Comparison of ENCODE assay signal across 9 mouse cellular contexts in genomic region chr17:83896723-83897122, GRCm38 (mm10). TPM values are rescaled to one million over a fixed set of nuclear protein-coding genes. Genes with fewer than 3 reads are reported as not detected.
DNase-seq lines count a peak whose midpoint lies in the region; ATAC-seq and TF ChIP-seq lines count a peak whose summit lies in the region.
"Had no signal": no experiment of that assay in that cellular context is flagged by ENCODE, and none has a peak within 500 bp of the region (broad histone marks: within the 10 kb centered on the region; RNA-seq: fewer than 3 reads in every experiment).

No protein-coding gene starts in this region.

- H3K4me3 ChIP-seq in kidney, embryonic 14.5 days (ENCODE audit: low read length): no peak overlapping the region
- no peak overlapping the region for H3K4me3 ChIP-seq in G1E (ENCODE audit: low read depth, low read length)
- no peak overlapping the region for H3K4me3 ChIP-seq in embryonic facial prominence, embryonic 10.5 days
- H3K4me3 ChIP-seq in intestine, embryonic 15.5 days (replicated peaks): no peak overlapping the region
- H3K4me3 ChIP-seq in lung, embryonic 14.5 days (ENCODE audit: low read depth, low read length): no peak overlapping the region
- H3K4me3 ChIP-seq: myocyte had no signal

- no peak for ATAC-seq in kidney, embryonic 14.5 days (ENCODE audit: low FRiP score, low TSS enrichment)
- ATAC-seq in G1E (ENCODE audit: extremely low read depth, insufficient number of reproducible peaks, low FRiP score, poor library complexity, severe bottlenecking): no peak
- peak; percentile 21; the same call in 1 of the 2 replicates for ATAC-seq in intestine, embryonic 15.5 days
- peak; percentile 39; the same call in 1 of the 2 replicates for ATAC-seq in lung, embryonic 14.5 days (ENCODE audit: insufficient read depth)

- H3K27ac ChIP-seq in kidney, embryonic 14.5 days (ENCODE audit: low read depth, low read length): peak overlapping the region; percentile 2; the same call in 1 of the 2 replicates
- peak overlapping the region; percentile 82; the same call in 1 of the 2 replicates for H3K27ac ChIP-seq in embryonic facial prominence, embryonic 10.5 days (replicated peaks)
- H3K27ac ChIP-seq in intestine, embryonic 15.5 days: peak overlapping the region; percentile 70
- no peak overlapping the region for H3K27ac ChIP-seq in lung, embryonic 14.5 days (ENCODE audit: low read depth)

- H3K4me1 ChIP-seq in kidney, embryonic 14.5 days (ENCODE audit: control insufficient read depth, insufficient read depth, low read length): peaks cover 26% of the 10 kb centered on the region
- peaks cover 31% of the 10 kb centered on the region for H3K4me1 ChIP-seq in G1E (ENCODE audit: insufficient read depth, low read depth, low read length)
- peaks cover 64% of the 10 kb centered on the region for H3K4me1 ChIP-seq in embryonic facial prominence, embryonic 10.5 days
- H3K4me1 ChIP-seq in intestine, embryonic 15.5 days (replicated peaks): peaks cover 30% of the 10 kb centered on the region
- H3K4me1 ChIP-seq in lung, embryonic 14.5 days (ENCODE audit: insufficient read depth): peaks cover 21% of the 10 kb centered on the region; the same call in 1 of the 2 replicates

- no peak for DNase-seq in kidney, adult 11 months
- DNase-seq in G1E (ENCODE audit: low spot score): peak; percentile 37
- DNase-seq in embryonic facial prominence, embryonic 10.5 days (ENCODE audit: low spot score): peak; percentile 66
- DNase-seq in lung, embryonic 14.5 days: peak; percentile 91
- peak; percentile 56 to 67 for DNase-seq in right cerebral cortex, adult 2 months (ENCODE audit: low spot score in 2 of 2)
- DNase-seq in gastrocnemius, adult 8-10 months (ENCODE audit: low spot score in 2 of 2): no peak

- no peak overlapping the region for H3K4me2 ChIP-seq in kidney, embryonic 14.5 days (replicated peaks; ENCODE audit: low read depth, low read length)
- no peak overlapping the region for H3K4me2 ChIP-seq in intestine, embryonic 15.5 days (replicated peaks)
- H3K4me2 ChIP-seq in lung, embryonic 14.5 days: no peak overlapping the region

- no peaks in the 10 kb centered on the region for H3K27me3 ChIP-seq in kidney, embryonic 14.5 days (ENCODE audit: control insufficient read depth, insufficient read depth, low read length)
- peaks cover 26% of the 10 kb centered on the region; the same call in 1 of the 2 replicates for H3K27me3 ChIP-seq in G1E (ENCODE audit: insufficient read depth, low read length)
- H3K27me3 ChIP-seq in embryonic facial prominence, embryonic 10.5 days (replicated peaks; ENCODE audit: low read depth, poor library complexity, severe bottlenecking): 0 out of 2 replicates have a peak, but pooled peaks cover 3% of the 10 kb centered on the region
- H3K27me3 ChIP-seq in intestine, embryonic 15.5 days (replicated peaks): no peaks in the 10 kb centered on the region
- H3K27me3 ChIP-seq in lung, embryonic 14.5 days (ENCODE audit: insufficient read depth, low read length): no peaks in the 10 kb centered on the region

- peak; percentile 51 for TF ChIP-seq CTCF in G1E (IDR thresholded peaks at IDR 0.05; ENCODE audit: low read depth, low read length)
- TF ChIP-seq CTCF in lung, embryonic 14.5 days (IDR thresholded peaks at IDR 0.05; ENCODE audit: low read depth): peak; percentile 87

- H3K9me3 ChIP-seq in kidney, embryonic 14.5 days (ENCODE audit: control insufficient read depth, low read length): no peaks in the 10 kb centered on the region
- H3K9me3 ChIP-seq in G1E (replicated peaks): no peaks in the 10 kb centered on the region
- H3K9me3 ChIP-seq in embryonic facial prominence, embryonic 10.5 days: no peaks in the 10 kb centered on the region
- no peaks in the 10 kb centered on the region for H3K9me3 ChIP-seq in intestine, embryonic 15.5 days
- no peaks in the 10 kb centered on the region for H3K9me3 ChIP-seq in lung, embryonic 14.5 days (ENCODE audit: low read depth, low read length)

- H3K36me3 ChIP-seq in kidney, embryonic 14.5 days (ENCODE audit: control insufficient read depth, insufficient read depth, low read length): no peaks in the 10 kb centered on the region
- no peaks in the 10 kb centered on the region for H3K36me3 ChIP-seq in G1E (replicated peaks)
- H3K36me3 ChIP-seq in embryonic facial prominence, embryonic 10.5 days (replicated peaks): no peaks in the 10 kb centered on the region
- no peaks in the 10 kb centered on the region for H3K36me3 ChIP-seq in intestine, embryonic 15.5 days
- H3K36me3 ChIP-seq in lung, embryonic 14.5 days (ENCODE audit: insufficient read depth): no peaks in the 10 kb centered on the region

- H3K9ac ChIP-seq in kidney, embryonic 14.5 days (ENCODE audit: low read depth, low read length): no peak overlapping the region
- no peak overlapping the region for H3K9ac ChIP-seq in intestine, embryonic 15.5 days
- H3K9ac ChIP-seq in lung, embryonic 14.5 days: no peak overlapping the region

- WGBS in kidney, embryonic 14.5 days: 30% methylated on average over 10 of the region's 10 CpGs
- 27% methylated on average over 10 of the region's 10 CpGs for WGBS in embryonic facial prominence, embryonic 10.5 days
- WGBS in intestine, embryonic 15.5 days: 19% methylated on average over 10 of the region's 10 CpGs
- 20% methylated on average over 10 of the region's 10 CpGs for WGBS in lung, embryonic 14.5 days

RNA-seq across cellular contexts. Expression of gene Haao, which starts 49.0 kb away (rescaled TPM):
- polyA plus RNA-seq in kidney, embryonic 14.5 days (2014; fragmentation: Nextera tagmentation; extraction: Ambion mirVana): 0.72 and 0.91 TPM in 2 replicates
- 4.8 and 11.9 TPM in 2 replicates for total RNA-seq in G1E (2014; fragmentation: Nextera tagmentation)
- total RNA-seq in G1E (2017): 0.05 and 0.17 TPM in 2 replicates
- 1.1 and 1.5 TPM in 2 replicates for polyA plus RNA-seq in G1E (2012)
- not detected in 2 replicates for polyA plus RNA-seq in embryonic facial prominence, embryonic 10.5 days (2016; fragmentation: Nextera tagmentation; extraction: Ambion mirVana)
- polyA plus RNA-seq in intestine, embryonic 15.5 days (2015; fragmentation: Nextera tagmentation; extraction: Ambion mirVana): 1.1 and 1.2 TPM in 2 replicates
- 0.21 TPM in 1 of 2 replicates, not detected in the other for polyA plus RNA-seq in lung, embryonic 14.5 days (2014; fragmentation: Nextera tagmentation; extraction: Ambion mirVana)
- under 1 TPM in 1 of 4 experiments, not detected in 3; 0.40 TPM for total RNA-seq in gastrocnemius, adult 8-10 months (2022)
- polyA plus RNA-seq: myocyte had no signal

Comparison
In these comparisons a context has a peak if more than half of its experiments do, and no peak if none do; other contexts are left out.
1. ATAC-seq: peak in intestine, embryonic 15.5 days (single experiment) and lung, embryonic 14.5 days (single experiment); none in kidney, embryonic 14.5 days (single experiment) and G1E (single experiment).
2. DNase-seq: peak in G1E (single experiment), embryonic facial prominence, embryonic 10.5 days (single experiment), lung, embryonic 14.5 days (single experiment) and right cerebral cortex, adult 2 months (2 of 2); none in kidney, adult 11 months (single experiment) and gastrocnemius, adult 8-10 months (0 of 2).